Mouse (Mus musculus): ENCODE data around the gene Dcaf7. TPM values are rescaled to one million over a fixed set of nuclear protein-coding genes. Genes with fewer than 3 reads are reported as not detected.

Gene Dcaf7
- polyA plus RNA-seq (2015; fragmentation: Nextera tagmentation; extraction: Ambion mirVana): 41.0 and 43.1 TPM in 2 replicates

GRCm38 (mm10) chr11:106036548-106037417 is at the start of gene Dcaf7:
Gene Dcaf7 (plus strand): TSS chr11:106036872.
- DNase-seq (ENCODE audit: low spot score) (peak; percentile 99), ATAC-seq (replicated peaks; ENCODE audit: low FRiP score, low read depth) (peak; percentile 97)
- Histone ChIP-seq H3K4me3 (replicated peaks; ENCODE audit: low read depth, low read length) (peak within 1 kb of the TSS; percentile 93), H3K27me3 (ENCODE audit: insufficient read depth, low read length) (no peaks in the 10 kb centered on the region), H3K9me3 (replicated peaks; ENCODE audit: low read length) (no peaks in the 10 kb centered on the region), H3K4me1 (replicated peaks; ENCODE audit: insufficient read depth, low read length) (peaks cover 10% of the 10 kb centered on the region; the same call in 1 of the 2 replicates), H3K27ac (peak within 1 kb of the TSS; percentile 97), H3K4me2 (ENCODE audit: low read length) (peak within 1 kb of the TSS; percentile 70), H3K9ac (ENCODE audit: low read depth, low read length) (peak within 1 kb of the TSS; percentile 89), H3K36me3 (ENCODE audit: insufficient read depth, low read length) (no peaks in the 10 kb centered on the region)
- no peak for TF ChIP-seq CTCF (IDR thresholded peaks at IDR 0.05; ENCODE audit: low read depth)
- under 1% methylated on average over 62 of the region's 66 CpGs for WGBS

DNA sequence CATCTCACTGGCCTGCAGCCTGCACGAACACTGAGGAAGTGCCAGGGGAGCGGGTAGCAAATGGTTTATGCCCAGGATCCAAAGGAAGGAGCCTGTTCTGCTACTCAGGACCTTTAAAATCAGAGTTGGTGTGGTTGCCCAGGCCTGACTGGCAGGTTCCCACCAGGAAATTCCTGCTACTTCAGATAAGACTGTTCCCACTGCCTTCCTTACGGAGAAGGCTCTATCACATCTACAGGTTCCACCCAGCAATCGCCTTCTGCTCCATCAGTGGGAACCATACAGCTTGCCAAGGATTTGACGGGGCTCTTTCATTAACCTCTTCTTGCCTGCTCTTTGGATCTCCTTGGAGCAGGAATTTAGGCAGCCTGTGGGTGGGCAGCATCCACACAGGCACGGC is 49.2 kb upstream of the Dcaf7 start:
- 63% methylated on average over 6 of the region's 6 CpGs for WGBS
- TF ChIP-seq CTCF (IDR thresholded peaks at IDR 0.05; ENCODE audit: low read depth): no peak
- ATAC-seq (replicated peaks; ENCODE audit: low FRiP score, low read depth): no peak

DNA sequence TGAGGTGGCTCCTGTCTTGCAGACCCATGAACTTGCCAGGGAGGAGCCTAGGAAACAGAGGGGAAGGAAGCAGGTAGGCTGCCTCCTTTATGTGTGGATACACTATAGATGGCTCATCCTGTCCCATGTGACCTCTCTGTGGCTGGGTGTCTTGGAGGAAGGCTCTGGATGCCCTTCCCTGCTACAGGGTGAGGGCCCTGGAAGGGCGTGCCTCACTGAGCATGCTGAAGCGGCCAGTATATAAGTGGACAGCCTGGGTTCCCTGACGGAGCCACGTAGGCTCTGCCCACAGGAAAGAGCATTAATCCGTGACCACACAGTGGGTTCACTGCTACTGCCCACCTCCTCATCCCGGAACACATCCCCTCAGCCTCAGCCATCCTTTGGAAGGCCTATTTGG is 47.2 kb upstream of the Dcaf7 start:
- TF ChIP-seq CTCF (IDR thresholded peaks at IDR 0.05; ENCODE audit: low read depth): no peak
- Histone ChIP-seq H3K4me2 (ENCODE audit: low read length) (no peak overlapping the region), H3K9ac (ENCODE audit: low read depth, low read length) (no peak overlapping the region), H3K4me3 (replicated peaks; ENCODE audit: low read depth, low read length) (no peak overlapping the region), H3K4me1 (replicated peaks; ENCODE audit: insufficient read depth, low read length) (no peaks in the 10 kb centered on the region), H3K27me3 (ENCODE audit: insufficient read depth, low read length) (no peaks in the 10 kb centered on the region), H3K27ac (no peak overlapping the region), H3K9me3 (replicated peaks; ENCODE audit: low read length) (no peaks in the 10 kb centered on the region), H3K36me3 (ENCODE audit: insufficient read depth, low read length) (no peaks in the 10 kb centered on the region)
- WGBS: 52% methylated on average over 6 of the region's 6 CpGs
- ATAC-seq (replicated peaks; ENCODE audit: low FRiP score, low read depth) (no peak), DNase-seq (ENCODE audit: low spot score) (no peak)

More for the DNA sequence above, 49.2 kb upstream of the Dcaf7 start:
- no peaks in the 10 kb centered on the region for H3K9me3 ChIP-seq (replicated peaks; ENCODE audit: low read length)
- no peaks in the 10 kb centered on the region for H3K4me1 ChIP-seq (replicated peaks; ENCODE audit: insufficient read depth, low read length)
- no peak overlapping the region for H3K27ac ChIP-seq
- H3K27me3 ChIP-seq (ENCODE audit: insufficient read depth, low read length): no peaks in the 10 kb centered on the region
- no peak for DNase-seq (ENCODE audit: low spot score)
- H3K36me3 ChIP-seq (ENCODE audit: insufficient read depth, low read length): no peaks in the 10 kb centered on the region
- no peak overlapping the region for H3K9ac ChIP-seq (ENCODE audit: low read depth, low read length)
- H3K4me2 ChIP-seq (ENCODE audit: low read length): no peak overlapping the region
- no peak overlapping the region for H3K4me3 ChIP-seq (replicated peaks; ENCODE audit: low read depth, low read length)

DNA sequence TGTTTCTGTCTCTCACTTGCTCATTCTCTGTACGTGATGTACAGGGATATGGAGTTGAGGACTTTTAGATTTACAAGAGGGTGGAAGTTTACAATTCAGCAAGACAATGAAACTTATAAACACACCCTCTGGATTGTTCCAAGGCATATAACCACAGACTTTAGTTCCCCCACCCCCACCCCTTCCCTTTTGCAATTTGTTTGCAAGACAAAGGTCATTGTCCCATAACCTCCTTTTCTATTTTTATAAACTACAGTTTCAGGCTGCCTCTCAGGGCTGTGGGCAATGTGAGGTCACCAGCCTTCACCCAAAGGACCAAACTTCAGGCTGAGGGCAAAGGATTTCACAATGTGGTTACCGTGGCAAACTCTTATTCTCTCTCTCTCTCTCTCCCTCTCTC is 46.4 kb upstream of the Dcaf7 start:
- DNase-seq (ENCODE audit: low spot score) (no peak), ATAC-seq (replicated peaks; ENCODE audit: low FRiP score, low read depth) (no peak)
- 65% methylated on average over 2 of the region's 2 CpGs for WGBS
- H3K4me2 ChIP-seq (ENCODE audit: low read length): no peak overlapping the region
- TF ChIP-seq CTCF (IDR thresholded peaks at IDR 0.05; ENCODE audit: low read depth): no peak
- no peaks in the 10 kb centered on the region for H3K36me3 ChIP-seq (ENCODE audit: insufficient read depth, low read length)
- H3K27ac ChIP-seq: no peak overlapping the region
- no peaks in the 10 kb centered on the region for H3K27me3 ChIP-seq (ENCODE audit: insufficient read depth, low read length)
- H3K4me1 ChIP-seq (replicated peaks; ENCODE audit: insufficient read depth, low read length): no peaks in the 10 kb centered on the region
- no peak overlapping the region for H3K4me3 ChIP-seq (replicated peaks; ENCODE audit: low read depth, low read length)
- no peak overlapping the region for H3K9ac ChIP-seq (ENCODE audit: low read depth, low read length)
- no peaks in the 10 kb centered on the region for H3K9me3 ChIP-seq (replicated peaks; ENCODE audit: low read length)

DNA sequence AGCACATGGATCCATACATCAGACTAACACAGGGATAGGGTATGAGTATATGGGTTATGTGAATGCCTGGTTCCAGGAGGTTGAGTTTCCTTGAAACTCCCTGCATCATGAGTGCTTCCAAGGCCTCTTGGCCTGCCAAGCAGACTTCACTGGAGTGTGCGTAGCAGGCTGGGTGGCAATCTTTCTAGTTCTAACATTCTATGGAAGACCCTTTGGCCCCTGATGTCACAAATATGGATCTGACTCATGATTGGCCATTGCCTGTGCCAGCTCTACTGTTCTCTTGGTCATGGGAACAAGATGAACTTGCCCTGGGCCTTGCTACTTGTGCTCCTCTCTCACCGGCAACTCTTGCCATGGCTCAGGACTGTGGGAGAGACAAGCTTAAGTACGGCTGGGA is 42.3 kb upstream of the Dcaf7 start, which contains the start of gene Ace3:
Ace3 (plus strand) TSS at position 301 of the 400 bp plus-strand sequence.
- WGBS: 97% methylated on average over 3 of the region's 3 CpGs
- H3K9ac ChIP-seq (ENCODE audit: low read depth, low read length): no peak within 1 kb of the TSS
- no peaks in the 10 kb centered on the region for H3K9me3 ChIP-seq (replicated peaks; ENCODE audit: low read length)
- H3K36me3 ChIP-seq (ENCODE audit: insufficient read depth, low read length): no peaks in the 10 kb centered on the region
- ATAC-seq (replicated peaks; ENCODE audit: low FRiP score, low read depth): no peak
- no peak within 1 kb of the TSS for H3K4me3 ChIP-seq (replicated peaks; ENCODE audit: low read depth, low read length)
- no peaks in the 10 kb centered on the region for H3K27me3 ChIP-seq (ENCODE audit: insufficient read depth, low read length)
- H3K27ac ChIP-seq: no peak within 1 kb of the TSS
- no peak within 1 kb of the TSS for H3K4me2 ChIP-seq (ENCODE audit: low read length)
- no peaks in the 10 kb centered on the region for H3K4me1 ChIP-seq (replicated peaks; ENCODE audit: insufficient read depth, low read length)
- DNase-seq (ENCODE audit: low spot score): no peak
- TF ChIP-seq CTCF (IDR thresholded peaks at IDR 0.05; ENCODE audit: low read depth): no peak

DNA sequence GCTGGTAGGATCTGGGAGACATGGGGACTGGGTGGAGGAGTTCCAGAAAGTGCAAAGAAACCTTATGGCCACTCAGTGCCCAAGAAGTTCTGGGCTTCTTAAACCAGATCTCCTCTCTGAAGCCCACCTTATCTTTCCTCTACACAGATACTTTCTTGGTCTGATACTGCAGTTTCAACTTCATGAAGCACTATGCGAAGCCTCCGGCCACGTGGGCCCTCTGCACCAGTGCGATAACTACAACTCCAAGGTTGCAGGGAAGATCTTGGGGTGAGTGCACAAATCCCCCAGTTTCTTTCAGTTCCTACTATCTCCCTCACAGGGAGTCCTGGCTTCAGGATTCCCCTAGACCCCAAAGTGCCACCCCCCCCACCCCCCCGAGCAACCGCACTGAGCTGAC is 36.6 kb upstream of the Dcaf7 start:
- Histone ChIP-seq H3K9me3 (replicated peaks; ENCODE audit: low read length) (no peaks in the 10 kb centered on the region), H3K4me2 (ENCODE audit: low read length) (no peak overlapping the region), H3K4me3 (replicated peaks; ENCODE audit: low read depth, low read length) (no peak overlapping the region), H3K4me1 (replicated peaks; ENCODE audit: insufficient read depth, low read length) (no peaks in the 10 kb centered on the region), H3K27me3 (ENCODE audit: insufficient read depth, low read length) (no peaks in the 10 kb centered on the region), H3K27ac (no peak overlapping the region), H3K36me3 (ENCODE audit: insufficient read depth, low read length) (no peaks in the 10 kb centered on the region), H3K9ac (ENCODE audit: low read depth, low read length) (no peak overlapping the region)
- TF ChIP-seq CTCF (IDR thresholded peaks at IDR 0.05; ENCODE audit: low read depth): no peak
- WGBS: 90% methylated on average over 6 of the region's 6 CpGs
- no peak for ATAC-seq (replicated peaks; ENCODE audit: low FRiP score, low read depth)
- DNase-seq (ENCODE audit: low spot score): no peak
